Mouse (Mus musculus) natural killer cell, adult 2 months (primary cell): ENCODE measurements around the gene Olfr1256.

Experiments used
- DNase-seq, 2 experiments: peaks; one replicate each; pipeline ENCODE4 v3.0.0; 2022; ENCODE audit warnings: low spot score in 2 of 2

Olfr1256 gene

DNA sequence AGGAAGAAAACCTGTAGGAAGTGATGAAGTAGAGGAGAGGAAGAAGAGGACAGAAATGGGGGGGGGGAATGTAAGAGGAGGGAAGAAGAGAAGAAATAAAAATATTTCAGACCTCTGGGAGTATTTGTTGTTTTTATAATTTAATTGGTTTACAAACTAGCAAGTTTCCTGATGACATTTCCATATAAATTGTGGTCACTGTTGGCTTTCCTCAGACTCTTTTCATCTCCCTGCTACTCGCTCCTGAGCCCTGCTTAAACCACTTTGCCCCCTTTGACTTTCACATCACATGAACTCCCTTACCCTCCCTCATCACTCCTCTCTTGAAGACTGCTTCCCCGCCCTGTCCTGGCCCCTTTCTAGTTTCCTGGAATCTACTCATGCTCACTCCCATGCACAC is at the start of gene Olfr1256:
TSS of gene Olfr1256 (minus strand) at position 101 of the 400 bp plus-strand sequence.
- no peak for DNase-seq

DNA sequence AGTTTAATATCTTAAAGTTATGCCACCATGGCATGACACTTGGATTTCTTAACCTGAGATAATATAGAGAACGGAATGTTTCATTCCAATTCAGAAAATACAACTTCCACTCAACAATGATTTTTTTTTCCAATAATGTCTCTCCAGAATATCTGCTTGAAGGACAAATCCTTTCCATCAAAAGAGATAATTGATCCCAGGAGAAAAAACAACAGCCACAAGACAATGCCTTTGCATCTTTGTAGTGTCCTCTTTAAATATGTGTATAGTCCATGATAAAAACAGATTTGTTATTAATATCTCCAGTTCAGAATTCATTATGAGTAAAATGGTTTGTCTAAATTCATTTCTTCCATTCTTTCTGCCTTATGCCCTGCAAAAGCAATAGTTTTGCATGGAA is 36.8 kb upstream of the Olfr1256 start, which contains the start of gene Olfr1257:
TSS of gene Olfr1257 (plus strand) at position 301 of the 400 bp plus-strand sequence.
- no peak for DNase-seq

DNA sequence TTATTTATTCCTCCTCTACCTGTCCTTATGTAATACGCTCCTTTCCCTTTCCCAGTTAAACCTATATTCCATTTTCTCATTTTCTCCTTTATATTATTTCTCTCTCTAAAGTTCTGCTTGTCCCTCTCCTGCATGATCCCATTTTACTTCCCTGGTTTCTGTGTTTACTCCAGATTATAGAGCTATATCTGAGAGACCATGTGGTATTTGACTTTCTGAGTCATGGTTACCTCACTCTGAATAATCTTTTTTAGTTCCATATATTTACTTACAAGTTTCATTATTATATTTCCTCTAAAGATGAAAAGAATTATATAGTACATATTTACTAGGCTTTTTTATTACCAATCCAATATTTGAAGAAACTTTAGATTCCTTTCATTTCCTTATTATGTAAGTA is 7.9 kb upstream of the Olfr1256 start:
- no peak for DNase-seq

DNA sequence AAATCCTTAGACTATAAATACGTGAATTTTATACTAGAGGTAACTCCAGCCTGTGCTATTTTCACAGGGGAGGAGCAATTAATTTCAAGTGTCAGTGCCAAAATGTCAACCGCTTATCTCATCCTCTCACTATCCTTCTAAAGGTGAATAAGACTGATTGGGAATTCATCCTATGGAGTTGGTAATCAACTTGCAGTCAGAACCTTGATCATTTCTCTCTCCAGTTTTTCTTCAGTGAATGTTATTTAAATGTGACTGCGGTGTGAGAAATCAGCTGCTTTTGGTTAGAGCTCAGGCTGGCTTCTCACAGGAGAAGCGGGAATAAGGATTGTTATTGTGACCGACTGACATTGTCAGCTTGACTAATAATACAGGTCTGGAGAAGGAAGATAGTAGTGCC is 6.8 kb upstream of the Olfr1256 start, which contains the start of gene Olfr48:
TSS of gene Olfr48 (minus strand) at position 101 of the 400 bp plus-strand sequence.
- DNase-seq: no peak

- no peak for DNase-seq
Observed at GRCm38 (mm10) chr2:89820216-89820615, 21.1 kb downstream of the Olfr1256 start.

DNA sequence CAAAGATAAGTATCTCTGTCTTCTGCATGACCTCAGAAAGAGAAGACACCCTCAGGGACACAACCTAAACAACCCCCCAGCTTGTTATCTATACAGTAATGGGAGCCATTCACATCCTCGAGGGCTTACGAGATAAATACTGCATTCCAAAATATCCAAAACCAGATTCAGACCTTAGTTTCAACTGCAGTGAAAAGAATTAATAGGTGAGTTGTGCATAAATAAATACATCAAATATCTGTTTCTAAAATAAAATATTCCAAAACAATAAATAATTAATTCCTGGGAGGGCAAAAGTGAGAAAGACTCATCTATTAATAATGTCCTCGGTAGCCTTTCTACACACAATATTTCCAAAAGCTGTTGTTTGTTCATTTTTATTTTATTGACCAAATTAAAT is 29.6 kb downstream of the Olfr1256 start, which contains the start of gene Olfr1255:
TSS of gene Olfr1255 (plus strand) at position 301 of the 400 bp plus-strand sequence.
- DNase-seq: no peak

DNA sequence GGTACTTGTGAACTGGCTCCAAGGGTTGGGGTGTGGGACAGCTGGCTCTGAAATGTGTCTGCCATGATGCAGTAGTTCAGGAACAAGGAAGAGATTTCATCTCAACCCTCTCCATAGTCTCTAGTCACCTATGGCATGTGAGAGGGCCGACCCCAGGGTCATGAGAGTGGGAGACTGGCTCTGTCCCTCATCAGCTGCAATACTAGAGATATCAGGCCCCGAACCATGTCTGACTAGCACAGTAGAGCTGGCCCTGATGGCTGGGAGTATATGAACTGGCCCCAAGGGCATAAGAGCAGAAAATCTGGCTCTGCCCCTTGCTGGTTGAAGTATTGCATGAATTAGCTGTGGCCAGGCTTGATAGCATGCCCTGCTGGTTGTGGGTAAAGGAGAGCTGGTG is 30.6 kb downstream of the Olfr1256 start:
- DNase-seq: no peak

GRCm38 (mm10) chr2:89799583-89799982 is 41.8 kb downstream of the Olfr1256 start:
- no peak for DNase-seq

- DNase-seq: no peak
Observed at GRCm38 (mm10) chr2:89793519-89793918, 47.8 kb downstream of the Olfr1256 start, which contains the start of gene Olfr1254. TSS of gene Olfr1254 (minus strand) at chr2:89793619.
